Mouse (Mus musculus) urinary bladder, adult 18-20 months (tissue): ENCODE data around the gene Gm10840.
A peak's percentile ranks its signal among the peaks of the same experiment; 100 is the strongest.

Experiments used
- DNase-seq, 2 experiments: peaks; one replicate each; pipeline ENCODE4 v3.0.0; 2022; ENCODE audit warnings: low spot score in 2 of 2, mixed read lengths in 2 of 2

Gm10840 gene

GRCm38 (mm10) chr11:106159921-106160840 is 469 bp upstream of the Gm10840 start:
- DNase-seq = peak; percentile 46 to 65

- no peak for DNase-seq
Measured at GRCm38 (mm10) chr11:106162237-106162636, 1.6 kb downstream of the Gm10840 start.

- no peak for DNase-seq
Measured at GRCm38 (mm10) chr11:106163546-106163945, 2.9 kb downstream of the Gm10840 start.

GRCm38 (mm10) chr11:106164601-106165180 is 4.0 kb downstream of the Gm10840 start:
- DNase-seq = no peak

- DNase-seq = no peak
Measured at GRCm38 (mm10) chr11:106167435-106167834, 6.8 kb downstream of the Gm10840 start.

- no peak for DNase-seq
Measured at GRCm38 (mm10) chr11:106170807-106171206, 10.2 kb downstream of the Gm10840 start.

GRCm38 (mm10) chr11:106173228-106173627 is 12.6 kb downstream of the Gm10840 start:
- DNase-seq = no peak

- DNase-seq = no peak
Measured at GRCm38 (mm10) chr11:106174372-106174771, 13.7 kb downstream of the Gm10840 start.

- DNase-seq = no peak
Measured at GRCm38 (mm10) chr11:106175081-106175480, 14.4 kb downstream of the Gm10840 start.

GRCm38 (mm10) chr11:106176372-106176771 is 15.7 kb downstream of the Gm10840 start:
- no peak for DNase-seq

- no peak for DNase-seq
Measured at GRCm38 (mm10) chr11:106178036-106178782, 17.6 kb downstream of the Gm10840 start.

- no peak for DNase-seq
Measured at GRCm38 (mm10) chr11:106179711-106180448, 19.2 kb downstream of the Gm10840 start.

- no peak for DNase-seq
Measured at GRCm38 (mm10) chr11:106180449-106180801, 19.8 kb downstream of the Gm10840 start.

GRCm38 (mm10) chr11:106187326-106187725 is 26.7 kb downstream of the Gm10840 start:
- DNase-seq = no peak

- DNase-seq = no peak
Measured at GRCm38 (mm10) chr11:106191716-106192115, 31.1 kb downstream of the Gm10840 start.

- no peak for DNase-seq
Measured at GRCm38 (mm10) chr11:106192241-106192640, 31.6 kb downstream of the Gm10840 start.

- no peak for DNase-seq
Measured at GRCm38 (mm10) chr11:106192657-106193370, 32.2 kb downstream of the Gm10840 start.

GRCm38 (mm10) chr11:106193371-106194154 is 32.9 kb downstream of the Gm10840 start:
- peak; percentile 88 to 97 for DNase-seq

- no peak for DNase-seq
Measured at GRCm38 (mm10) chr11:106194155-106194541, 33.5 kb downstream of the Gm10840 start.

GRCm38 (mm10) chr11:106194891-106195290 is 34.2 kb downstream of the Gm10840 start:
- no peak for DNase-seq
